Mouse (Mus musculus) ovary, postnatal 14 days (tissue): ENCODE measurements around the gene Dpt.
"Not testable (repeated sequence)": the region's sequence is repeated elsewhere in the genome, so short reads cannot be mapped to it uniquely, and the experiment has no call there.

Source experiments
- DNase-seq: peaks from one replicate; pipeline ENCODE4 v3.0.0; 2022; ENCODE audit warnings: low spot score

Dpt gene

DNA sequence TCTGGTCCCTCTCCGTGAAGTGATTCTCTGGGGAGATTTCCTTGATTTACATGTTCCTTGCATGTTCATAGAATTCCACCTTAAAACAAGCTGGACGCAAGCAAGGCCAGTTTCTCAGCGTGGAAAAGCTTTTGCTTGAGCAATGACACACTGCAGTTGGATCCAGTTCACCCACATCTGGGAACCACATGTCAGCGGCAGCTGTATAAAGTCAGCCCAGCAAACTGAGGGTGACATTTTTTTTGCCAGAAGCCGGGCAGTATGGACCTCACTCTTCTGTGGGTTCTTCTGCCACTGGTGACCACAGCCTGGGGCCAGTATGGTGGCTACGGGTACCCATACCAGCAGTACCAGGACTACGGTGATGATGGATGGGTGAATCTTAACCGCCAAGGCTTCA is at the start of gene Dpt:
Gene Dpt (plus strand): TSS at position 174 of the 400 bp plus-strand sequence.
- DNase-seq: peak; percentile 52

DNA sequence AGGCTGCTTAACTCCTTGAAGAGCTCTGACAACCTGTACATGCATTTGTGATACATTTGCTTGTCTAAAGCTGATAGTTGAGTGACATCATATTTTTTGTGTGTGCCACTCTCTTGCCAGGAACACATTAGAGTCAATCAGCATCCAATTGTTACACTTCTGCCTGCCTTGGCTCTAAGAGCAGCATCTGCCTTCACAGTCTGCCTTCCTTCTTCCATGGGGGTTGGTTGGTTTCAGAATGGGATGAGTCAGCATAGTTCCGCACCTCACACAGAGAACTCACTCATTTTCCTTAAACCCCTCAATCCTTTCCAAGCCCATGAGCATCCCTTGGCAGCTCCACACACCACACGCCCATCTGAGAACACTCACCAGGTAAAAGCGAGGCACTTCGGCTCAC is 42.7 kb upstream of the Dpt start:
- DNase-seq: no peak

DNA sequence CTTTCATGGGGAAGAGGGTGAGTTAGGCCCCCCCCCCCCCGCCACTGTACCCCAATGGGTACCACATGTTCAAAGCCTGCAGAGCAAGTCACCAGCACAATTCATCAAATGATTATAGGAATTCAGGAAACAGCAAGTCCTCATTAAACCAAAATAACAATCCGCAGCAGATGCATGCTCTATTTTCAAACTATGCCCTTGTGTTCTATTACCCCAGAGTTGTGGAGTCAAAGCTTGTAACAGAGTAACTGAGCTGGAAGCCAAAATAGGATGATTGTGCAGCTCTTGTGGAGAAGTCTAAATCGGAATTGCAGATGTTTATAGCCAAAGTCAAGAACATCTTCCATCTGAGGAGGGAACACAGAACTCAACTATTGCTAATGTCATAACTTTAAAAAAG is 40.8 kb upstream of the Dpt start:
- no peak for DNase-seq

DNA sequence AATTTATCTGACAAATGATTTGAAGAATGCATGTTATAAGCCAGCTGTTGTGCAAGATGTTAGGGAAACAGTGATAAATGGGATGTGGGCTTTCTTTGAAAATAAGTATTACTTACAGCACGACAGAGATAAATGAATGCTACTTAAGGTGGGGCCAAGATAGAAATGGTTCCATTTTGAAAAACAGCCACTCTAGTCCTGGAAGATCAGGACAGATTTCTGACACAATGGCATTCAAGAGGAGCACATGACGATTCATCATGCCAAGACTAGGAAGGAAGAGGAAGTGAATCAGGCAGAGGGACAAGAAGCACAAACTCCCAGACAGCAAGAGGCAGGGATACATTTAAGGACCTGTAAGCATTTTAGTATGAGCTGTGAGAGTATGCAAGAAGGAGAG is 39.5 kb upstream of the Dpt start:
- no peak for DNase-seq

DNA sequence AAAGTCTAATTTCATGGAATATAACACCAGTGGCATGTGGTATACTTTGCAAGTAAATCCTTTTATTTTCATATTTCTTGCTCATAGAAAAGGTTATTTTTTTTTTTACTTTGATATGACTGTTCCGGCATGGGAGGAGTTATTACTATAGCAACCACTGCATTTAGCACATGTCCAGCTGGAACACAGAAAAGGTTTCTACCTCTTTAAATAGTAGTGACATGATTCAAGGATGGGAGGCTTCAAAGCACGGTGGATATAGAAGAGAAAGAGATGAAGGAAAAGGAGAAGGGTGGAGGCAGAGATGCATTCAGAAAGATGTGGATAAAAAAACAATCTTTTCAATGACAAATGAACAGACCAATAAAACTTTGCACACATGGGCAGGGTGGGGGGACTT is 38.0 kb upstream of the Dpt start:
- DNase-seq: no peak

DNA sequence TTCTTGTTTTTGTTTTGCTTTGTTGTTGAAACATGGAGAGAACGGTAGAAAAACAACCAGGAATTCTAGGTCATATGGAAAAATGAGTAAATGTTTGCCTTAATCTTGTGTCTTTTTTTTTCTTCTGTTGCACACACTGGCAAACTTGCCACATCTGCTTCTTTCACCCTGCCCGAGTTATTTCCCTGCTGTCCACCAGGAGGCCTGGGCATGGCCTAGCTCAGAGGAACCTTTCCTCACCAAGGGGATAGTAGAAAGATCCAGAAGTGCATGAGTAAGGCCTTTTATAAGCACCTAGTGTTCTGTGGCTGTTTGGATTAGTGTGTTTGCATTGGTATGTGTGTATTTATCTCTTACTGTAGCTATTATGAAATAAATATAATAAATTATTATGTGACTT is 34.2 kb upstream of the Dpt start:
- no peak for DNase-seq

DNA sequence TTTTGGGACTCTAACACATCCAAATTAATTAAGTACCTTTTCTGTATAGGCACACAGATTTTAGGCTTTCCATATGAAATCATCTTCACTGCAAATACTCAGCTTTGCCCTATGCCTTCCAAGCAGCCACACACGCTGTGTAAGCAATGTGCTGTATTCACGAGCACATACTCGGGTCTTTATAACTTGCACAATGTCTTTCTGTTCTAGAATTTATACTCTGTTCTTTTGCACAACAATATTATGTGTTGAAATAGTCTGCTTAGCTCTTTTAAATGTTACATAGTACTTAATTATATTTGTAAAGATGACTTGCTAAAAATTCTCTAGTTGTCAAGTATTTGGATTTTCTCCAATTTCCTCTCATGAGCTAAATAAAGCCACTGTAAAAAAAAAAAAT is 29.8 kb upstream of the Dpt start:
- no peak for DNase-seq

DNA sequence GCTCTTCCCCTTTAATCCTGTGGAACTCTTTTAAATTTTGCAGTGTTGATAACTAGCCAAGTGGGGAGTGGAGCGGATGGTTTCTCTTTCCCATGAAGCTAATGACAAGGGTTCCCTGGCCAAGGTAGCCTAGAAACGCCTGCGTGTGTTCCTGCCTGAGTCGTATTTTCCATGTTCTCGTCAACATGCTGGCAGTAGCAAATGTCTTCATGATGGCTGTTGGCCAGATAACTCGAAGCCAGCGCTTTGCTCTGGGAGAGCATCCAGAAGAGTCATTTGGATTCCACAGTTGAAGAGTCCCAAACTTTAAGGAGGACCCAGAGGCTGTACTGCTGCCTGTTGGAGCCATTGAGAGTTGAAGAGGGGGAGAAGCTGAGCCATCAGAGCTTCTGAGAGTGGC is 25.8 kb upstream of the Dpt start:
- peak; percentile 69 for DNase-seq

DNA sequence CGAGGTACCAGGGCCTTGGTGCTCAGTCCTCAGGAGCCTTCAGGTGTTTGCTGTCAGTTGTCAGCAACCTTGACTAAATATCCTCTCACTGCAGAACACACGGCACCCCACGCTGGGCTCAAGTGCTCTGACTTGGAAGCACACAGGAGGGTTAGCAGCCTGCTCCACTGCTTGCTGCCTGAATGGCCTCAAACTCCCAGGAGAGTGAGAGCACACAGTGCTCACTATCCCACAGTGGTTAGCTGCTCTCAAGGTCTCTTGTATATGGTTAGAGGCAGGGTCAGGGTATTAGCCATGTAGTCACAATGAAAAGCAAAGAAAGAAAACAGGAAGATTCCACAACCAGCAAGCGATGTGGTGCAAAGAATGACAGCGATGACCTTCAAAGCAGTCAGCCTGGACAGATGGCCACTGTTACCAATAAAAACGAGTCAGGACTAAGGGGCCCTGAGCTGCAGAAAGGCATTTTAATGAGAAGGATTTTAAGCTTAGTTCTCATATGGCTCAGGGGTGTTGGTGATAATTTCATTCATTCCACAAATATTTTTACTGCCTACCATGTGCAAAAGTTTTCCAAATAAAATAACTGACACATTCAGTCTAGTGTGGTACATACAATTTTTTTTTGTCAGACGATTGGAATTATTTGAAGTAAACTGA is 15.5 kb upstream of the Dpt start:
- DNase-seq: no peak

DNA sequence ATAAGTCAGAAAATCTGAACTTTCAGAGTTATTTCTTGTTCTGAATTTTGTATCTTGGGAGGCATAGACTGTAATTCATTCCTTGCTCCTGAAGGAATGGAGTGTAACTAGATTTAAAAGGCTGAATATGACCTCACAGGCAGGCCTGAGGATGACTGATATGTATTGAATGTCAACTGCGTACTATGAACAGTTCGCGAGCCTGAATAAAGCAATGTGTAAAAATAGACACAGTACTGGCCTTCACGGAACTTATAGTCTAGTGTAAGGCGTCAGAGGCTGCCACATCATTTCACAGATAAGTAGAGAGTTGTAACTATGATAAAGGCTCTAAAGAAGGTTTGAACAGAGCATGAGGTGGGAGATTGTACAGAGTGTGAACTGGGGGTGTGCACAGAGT is 10.3 kb upstream of the Dpt start:
- DNase-seq: no peak

DNA sequence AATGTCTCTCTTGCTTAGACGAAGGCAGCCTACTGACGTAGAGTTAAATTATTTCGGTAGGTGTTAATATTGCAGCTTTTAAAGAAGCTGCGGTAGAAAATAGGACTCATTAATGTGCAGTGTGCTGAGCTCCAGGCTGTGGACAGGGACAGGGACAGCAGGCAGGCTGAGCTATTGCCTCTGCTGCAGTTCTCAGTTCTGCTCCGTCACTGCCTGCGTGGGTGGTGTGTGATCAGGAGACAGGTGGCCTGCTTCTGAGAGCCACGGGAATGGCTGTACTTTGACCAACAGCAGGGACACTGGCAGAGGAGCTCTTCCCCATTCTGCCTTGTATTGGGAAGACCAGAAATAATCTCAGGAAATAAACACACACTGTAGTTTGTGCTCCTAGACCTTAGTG is 8.7 kb upstream of the Dpt start:
- no peak for DNase-seq

DNA sequence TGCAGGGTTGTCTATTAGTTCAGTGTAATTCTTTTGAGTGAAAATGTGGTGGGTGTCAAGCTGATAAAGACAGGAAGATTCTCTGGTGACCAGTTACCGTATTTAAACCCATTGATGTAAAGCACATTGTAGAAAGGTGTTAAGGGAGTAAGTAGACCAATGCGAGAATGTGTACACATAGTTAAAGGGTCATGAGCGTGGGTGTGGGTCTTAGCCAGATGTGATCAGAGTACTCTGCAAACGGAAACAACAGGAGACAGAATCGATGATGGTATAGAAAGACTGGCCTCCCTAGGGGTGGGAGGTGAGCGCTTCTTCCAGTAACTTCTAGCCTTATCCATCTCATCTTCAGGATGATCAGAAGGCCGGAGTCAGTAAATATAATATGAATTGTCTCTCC is 8.2 kb upstream of the Dpt start:
- no peak for DNase-seq

DNA sequence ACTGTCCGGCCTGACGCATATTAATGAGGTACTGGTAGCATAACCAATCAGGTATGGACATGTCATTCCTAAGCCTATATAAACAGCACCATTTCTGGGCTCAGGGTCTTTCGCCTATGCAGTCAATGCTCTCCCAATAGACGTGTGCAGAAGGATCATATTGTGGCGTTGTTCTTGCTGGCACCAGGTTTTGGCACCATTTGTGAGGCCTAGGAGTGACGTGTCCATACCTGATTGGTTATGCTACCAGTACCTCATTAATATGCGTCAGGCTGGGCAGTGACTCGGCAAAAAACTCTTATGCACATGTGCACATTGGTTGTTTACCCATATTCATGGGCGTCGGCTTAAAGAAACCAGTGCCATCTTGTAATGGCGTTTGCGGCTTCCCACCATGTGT is 6.1 kb upstream of the Dpt start:
- DNase-seq: not testable (repeated sequence)

DNA sequence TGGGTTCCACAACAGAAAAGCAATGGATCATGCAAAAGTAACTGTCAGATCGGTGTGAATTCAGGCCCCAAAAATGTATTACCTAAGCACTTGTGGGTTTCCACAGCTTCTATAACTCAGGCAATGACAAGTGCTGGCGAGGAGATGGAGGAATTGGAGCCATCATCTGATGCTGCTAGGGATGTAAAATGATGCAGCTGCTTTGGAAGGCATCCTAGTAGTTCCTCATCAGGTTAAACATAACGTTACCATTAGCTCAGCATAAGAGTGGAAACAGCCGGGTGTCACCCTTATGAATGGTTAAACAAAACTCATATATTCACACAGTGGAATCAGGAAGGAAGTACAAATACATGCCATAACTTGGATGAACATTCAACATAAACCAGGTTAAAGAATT is 3.4 kb upstream of the Dpt start:
- no peak for DNase-seq

DNA sequence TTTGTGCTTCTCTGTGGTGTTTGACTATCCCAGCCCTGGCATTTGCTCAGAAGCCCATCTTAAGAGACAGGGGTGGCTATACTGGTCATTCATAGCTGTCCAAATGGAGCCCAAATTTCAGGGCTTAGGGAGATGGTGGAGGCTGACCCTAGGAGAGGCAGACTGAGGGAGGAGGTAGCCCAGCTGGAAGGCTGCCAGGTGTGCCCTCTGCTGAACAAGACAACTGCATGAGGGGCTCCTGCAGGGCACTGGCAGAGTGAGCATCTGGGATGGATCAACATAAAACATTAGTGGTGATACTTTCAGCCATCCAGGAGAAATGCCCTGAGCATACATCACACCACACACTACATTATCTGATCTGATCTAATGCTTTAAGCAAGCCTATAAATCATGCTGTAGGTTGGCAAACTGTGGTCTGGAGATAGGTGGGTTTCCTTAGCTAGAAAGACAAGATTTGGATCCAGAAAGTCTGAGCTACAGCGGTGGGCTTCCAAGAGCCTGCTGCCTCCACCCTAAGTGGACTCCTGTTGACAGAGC is 1.4 kb downstream of the Dpt start:
- no peak for DNase-seq

DNA sequence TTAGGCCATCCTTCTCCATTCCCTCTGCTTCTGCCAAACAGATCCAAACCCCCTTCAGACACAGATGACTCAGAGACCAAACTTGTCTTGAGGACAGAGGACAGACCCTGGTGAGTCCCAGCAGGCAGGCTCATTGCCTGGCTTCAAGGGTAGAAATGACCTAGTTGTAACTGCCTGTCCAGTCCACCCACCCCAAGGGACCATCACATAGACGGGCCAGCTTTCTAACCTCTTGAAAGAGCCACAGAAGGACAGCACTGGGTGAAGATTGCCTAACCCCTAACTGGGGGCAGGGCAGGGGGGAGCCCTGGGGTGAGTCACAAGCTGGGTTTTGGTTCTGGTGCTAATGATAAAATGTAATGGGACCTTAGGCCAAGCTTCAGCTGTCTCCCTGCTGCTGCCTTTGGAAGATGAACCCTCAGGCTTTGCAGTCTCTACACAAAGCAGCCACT is 2.1 kb downstream of the Dpt start:
- no peak for DNase-seq

DNA sequence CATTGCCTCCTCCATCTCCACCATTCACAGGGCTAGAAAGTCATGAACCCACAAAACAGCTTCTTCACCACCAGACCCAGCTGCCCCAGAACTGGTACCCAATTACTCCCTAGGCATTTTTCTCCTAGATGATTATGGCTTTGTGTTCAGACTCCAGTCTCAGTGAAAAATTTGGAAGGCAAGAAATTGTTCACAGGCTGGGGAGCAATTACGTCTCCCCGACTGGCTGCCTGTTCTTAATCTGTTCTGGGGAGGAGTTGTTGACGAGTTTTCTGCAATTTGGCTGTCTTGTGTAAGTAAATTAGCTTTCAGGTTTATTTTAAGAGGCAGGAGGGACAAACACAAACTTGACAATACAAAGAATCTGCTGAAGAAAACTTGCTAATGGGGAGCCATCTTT is 2.7 kb downstream of the Dpt start:
- no peak for DNase-seq

DNA sequence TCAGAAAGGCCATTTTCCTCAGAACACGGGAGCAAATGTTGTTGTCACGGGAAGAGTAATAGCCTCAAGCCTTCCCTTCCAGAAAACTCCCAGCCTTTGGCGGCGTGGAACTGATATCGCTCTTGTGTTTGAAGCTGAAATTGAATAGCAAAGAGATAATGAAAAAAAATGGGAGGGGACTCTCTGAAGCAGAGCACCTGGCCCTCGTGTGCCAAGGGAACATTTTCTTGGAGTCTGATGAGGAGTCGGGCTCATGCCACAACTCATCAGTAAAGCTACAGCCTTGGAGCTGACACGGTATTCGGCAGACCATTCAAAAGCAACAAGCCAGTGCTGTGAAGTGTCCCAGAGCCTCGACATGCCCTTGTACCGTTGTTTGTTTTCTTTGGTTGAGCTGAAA is 7.8 kb downstream of the Dpt start:
- DNase-seq: no peak

DNA sequence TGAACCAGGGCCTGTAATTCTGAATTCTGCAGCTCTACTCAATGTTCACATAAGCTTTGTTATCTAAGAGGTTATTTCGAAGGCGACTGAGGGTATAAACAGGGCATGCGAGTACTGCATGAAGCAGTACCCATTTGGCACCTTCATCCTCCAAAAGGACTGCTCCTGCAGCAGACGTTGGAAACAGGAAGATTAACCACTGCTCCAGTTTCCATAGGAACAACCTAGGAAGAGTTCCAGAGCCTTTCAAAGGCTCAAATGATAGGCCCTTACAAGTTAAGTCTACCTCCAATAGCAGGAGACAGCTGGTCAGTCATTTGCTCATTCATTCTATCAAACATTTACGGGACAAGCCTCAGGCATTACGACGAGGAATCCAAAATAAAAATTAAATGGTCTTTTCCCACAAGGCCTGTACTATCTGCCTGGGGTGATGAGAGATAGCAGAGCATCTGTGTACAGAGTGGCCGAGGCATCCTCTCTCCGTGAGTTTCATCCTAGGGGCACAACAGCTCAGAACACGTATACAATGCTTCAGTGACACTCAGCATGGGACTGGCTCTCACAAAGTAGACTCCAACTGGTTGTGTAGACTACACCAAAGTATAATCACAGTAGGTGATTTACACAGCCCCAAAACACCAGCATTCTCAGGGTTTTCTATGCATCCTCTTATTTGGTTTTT is 8.4 kb downstream of the Dpt start:
- no peak for DNase-seq

DNA sequence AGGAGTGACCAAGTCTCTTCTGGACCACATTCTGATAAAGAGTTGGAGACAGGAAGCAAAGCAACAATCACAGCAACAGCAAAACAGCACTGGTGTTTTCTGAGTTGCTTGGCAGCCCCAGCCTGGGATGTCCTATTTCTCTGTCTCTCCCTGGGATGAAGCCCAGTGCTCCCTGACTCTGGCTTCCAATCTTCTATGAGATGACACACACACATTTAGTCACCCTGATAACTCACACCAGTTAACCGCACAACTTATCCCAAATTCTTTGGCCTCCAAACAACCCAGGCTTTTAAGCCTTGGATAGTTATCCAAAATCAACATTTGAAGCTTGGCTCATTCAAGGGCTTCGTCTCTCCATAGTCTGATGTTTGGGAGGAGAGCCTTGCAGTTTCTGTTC is 12.9 kb downstream of the Dpt start:
- no peak for DNase-seq

DNA sequence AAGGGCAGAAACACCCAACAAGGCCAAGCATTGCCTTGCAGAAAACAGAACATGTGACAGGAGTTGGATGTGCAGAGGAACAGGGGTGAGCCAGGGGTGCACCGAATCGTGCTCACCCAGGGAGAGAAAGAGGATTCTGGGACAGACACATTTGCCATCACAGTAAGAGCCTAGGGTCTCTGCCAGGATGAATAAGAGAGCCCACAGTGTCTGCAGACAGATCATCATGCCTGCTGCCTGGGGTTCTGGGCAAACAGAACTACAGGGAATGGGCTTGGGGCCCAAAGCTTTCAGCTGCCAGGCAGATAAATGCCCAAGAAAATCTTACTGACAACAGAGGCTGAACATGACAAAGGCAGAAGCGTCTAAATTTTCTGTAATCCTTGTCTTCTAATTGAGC is 14.9 kb downstream of the Dpt start:
- DNase-seq: no peak

DNA sequence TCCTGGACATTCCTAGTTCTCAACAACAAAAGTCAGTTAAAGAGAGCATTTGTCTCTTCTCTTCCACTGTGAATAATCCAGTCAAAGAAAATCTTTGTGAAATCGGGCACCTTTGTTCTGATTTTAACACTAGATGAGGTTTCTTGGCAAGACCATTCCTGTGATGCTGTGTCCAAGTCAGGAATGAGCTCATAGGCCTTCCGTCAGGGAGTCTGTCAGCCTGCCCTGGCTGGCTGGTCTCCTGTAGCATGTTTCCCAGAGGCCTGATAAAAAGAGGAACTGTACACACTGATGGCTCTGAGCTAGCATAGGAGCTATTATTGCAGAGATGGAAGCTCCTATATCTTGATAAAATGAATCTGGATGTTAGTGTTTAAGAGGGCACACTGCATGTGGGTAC is 17.8 kb downstream of the Dpt start:
- no peak for DNase-seq

DNA sequence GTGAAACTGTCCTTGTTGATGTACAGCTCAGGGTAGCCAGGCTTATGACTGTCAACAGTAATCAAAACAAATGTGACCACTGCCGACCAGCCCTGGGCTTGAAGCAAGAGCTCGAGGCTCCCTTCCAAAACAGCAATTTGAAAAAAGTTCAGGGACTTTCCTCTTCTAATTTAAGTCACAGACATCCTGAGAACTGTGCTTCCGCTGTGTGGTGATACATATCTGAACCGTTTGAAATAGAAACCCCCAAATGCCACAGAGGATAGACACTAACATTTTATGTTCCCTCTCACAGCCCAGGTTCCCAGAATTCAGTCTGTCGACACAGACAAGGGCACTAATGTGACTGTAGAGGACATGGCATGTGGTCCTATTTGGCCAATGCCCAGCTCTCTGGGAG is 18.9 kb downstream of the Dpt start:
- DNase-seq: no peak

DNA sequence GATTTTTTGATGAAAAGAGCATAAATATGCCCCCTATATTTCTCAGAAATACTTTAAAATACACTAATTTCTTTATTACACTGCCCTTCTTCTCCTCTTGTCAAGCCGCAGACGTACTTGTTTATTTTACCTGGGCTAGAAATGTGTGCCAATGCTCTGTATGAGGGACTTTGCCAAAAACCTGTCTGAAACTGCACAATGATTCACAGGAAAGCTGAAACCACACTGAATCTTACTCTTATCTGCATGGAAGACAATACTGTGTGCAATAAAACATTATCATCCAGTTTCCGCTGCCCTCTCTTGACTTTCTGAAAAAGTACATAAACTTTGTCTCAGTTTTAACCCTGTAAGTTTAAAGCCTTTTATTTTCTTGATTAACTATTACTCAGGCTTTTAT is 20.9 kb downstream of the Dpt start:
- no peak for DNase-seq
